Mouse (Mus musculus) kidney, adult 2 months (tissue): Measurements from ENCODE around the gene Hap1. TPM values are rescaled to one million over a fixed set of nuclear protein-coding genes. Genes with fewer than 3 reads are reported as not detected.
"Not testable (repeated sequence)": the region's sequence is repeated elsewhere in the genome, so short reads cannot be mapped to it uniquely, and the experiment has no call there.

Source experiments
- DNase-seq: peaks from one replicate; pipeline ENCODE4 v3.0.0; 2021
- H3K27ac ChIP-seq: fragments of 200-500 bp; 2 replicates; pipeline ENCODE4 v1.5.1; 2012; ENCODE audit warnings: low read depth, low read length, control low read depth, inconsistent platforms; ENCODE audit not compliant: insufficient read depth
- H3K27me3 ChIP-seq: fragments of 200-500 bp; replicated peaks from 2 replicates; pipeline ENCODE4 v1.6.1; 2012; ENCODE audit warnings: mild to moderate bottlenecking, moderate library complexity, low read length, inconsistent platforms; ENCODE audit not compliant: control insufficient read depth, insufficient read depth
- H3K36me3 ChIP-seq: fragments of 200-500 bp; 2 replicates; pipeline ENCODE4 v1.6.1; 2012; ENCODE audit warnings: mild to moderate bottlenecking, moderate library complexity, low read length, inconsistent platforms; ENCODE audit not compliant: control insufficient read depth, insufficient read depth
- H3K4me1 ChIP-seq: fragments of 200-500 bp; 2 replicates; pipeline ENCODE4 v1.6.1; 2011; ENCODE audit warnings: low read length; ENCODE audit not compliant: control insufficient read depth, insufficient read depth
- H3K4me3 ChIP-seq: fragments of 200-500 bp; 2 replicates; pipeline ENCODE4 v1.5.1; 2011; ENCODE audit warnings: mild to moderate bottlenecking, low read depth, low read length, control low read depth; ENCODE audit not compliant: insufficient read depth
- CTCF ChIP-seq: fragments of 200-500 bp; conservative IDR thresholded peaks from 2 replicates; pipeline ENCODE4 v1.5.1; 2011; ENCODE audit warnings: low read depth, mild to moderate bottlenecking, control low read depth, low read length, moderate library complexity, mixed read lengths; ENCODE audit not compliant: insufficient read depth, insufficient read length
- POLR2A ChIP-seq: fragments of 200-500 bp; IDR thresholded peaks from one replicate; pipeline ENCODE4 v1.6.1; 2011; ENCODE audit warnings: low read depth, low read length, control low read depth
- WGBS: fragments of 180-500 bp; shearing (Covaris S2); methylation state at CpG from one replicate; pipeline ENCODE4 v1.1.7; 2018; 5-methylcytosine and 5-hydroxymethylcytosine counted together
- polyA plus RNA-seq: library from polyadenylated mRNA; depleted of rRNA; stranded (reverse); fragments of >200 nt; gene quantifications from 2 replicates; pipeline ENCODE4 v1.2.3, GENCODE M21; 2012; rRNA removed

Gene Hap1
- polyA plus RNA-seq, 1 experiment: 3.6 TPM

DNA sequence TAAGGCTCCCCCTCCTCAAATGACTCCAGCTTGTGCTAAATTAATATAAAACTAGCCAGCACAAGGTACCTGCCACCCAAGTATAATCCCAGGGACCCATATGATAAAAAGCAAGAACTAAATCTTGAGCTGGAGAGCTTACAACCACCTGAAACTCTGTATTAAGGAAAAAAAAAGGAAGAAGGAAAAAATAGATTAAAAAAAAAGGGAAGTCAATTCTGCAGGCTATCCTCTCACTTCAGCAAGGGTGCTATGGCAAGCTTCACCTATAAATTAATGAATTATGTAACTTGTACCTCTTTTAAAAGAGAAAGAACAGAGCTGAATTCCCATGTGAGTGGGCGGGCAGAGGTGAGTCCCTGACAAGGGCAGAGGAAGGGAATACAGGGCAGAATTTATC, 44.3 kb downstream of the Hap1 start:
- 29% methylated on average over 1 of the region's 1 CpGs for WGBS
- no peak for DNase-seq
- Histone ChIP-seq H3K27me3 (no peaks in the 10 kb centered on the region), H3K36me3 (no peaks in the 10 kb centered on the region), H3K4me1 (peaks cover 13% of the 10 kb centered on the region), H3K27ac (no peak overlapping the region; the same call in 1 of the 2 replicates), H3K4me3 (no peak overlapping the region)
- TF ChIP-seq CTCF (no peak), POLR2A (no peak)

DNA sequence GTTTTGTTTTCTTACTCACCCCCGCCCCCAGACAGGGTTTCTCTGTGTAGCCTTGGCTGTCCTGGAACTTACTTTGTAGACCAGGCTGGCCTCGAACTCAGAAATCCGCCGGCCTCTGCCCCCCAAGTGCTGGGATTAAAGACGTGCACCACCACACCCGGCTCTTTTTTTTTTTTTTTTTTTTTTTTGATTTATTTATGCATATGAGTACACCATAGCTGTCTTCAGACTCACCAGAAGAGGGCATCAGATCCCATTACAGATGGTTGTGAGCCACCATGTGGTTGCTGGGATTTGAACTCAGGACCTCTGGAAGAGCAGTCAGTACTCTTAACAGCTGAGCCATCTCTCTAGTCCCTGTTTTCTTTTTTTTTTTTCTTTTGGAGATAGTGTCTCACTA, 47.3 kb downstream of the Hap1 start:
- not testable (repeated sequence) for H3K4me3 ChIP-seq, H3K27me3 ChIP-seq, DNase-seq, H3K27ac ChIP-seq, H3K36me3 ChIP-seq
- 86% methylated on average over 6 of the region's 6 CpGs for WGBS
- peaks cover 11% of the 10 kb centered on the region for H3K4me1 ChIP-seq

DNA sequence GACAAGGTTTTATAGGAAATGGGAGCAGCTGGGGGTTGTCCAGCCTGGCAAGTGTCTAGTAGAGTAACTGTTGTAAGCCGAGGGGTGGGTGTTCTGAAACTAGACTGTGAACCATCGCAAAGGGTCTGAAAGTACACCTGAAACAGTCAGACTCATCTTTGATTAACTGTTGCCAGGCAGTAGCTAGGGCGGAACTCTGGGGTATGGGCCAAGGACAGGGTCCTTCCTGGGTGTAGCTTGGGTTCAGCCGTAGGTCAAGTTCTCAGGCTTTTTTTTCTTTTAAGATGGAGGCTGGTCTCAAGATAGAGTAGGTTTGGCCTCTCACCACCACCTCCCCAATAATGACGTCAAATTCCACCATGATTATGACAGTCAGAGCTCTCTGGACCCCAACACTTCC, 48.0 kb downstream of the Hap1 start:
- DNase-seq: no peak
- Histone ChIP-seq H3K4me3 (no peak overlapping the region), H3K36me3 (no peaks in the 10 kb centered on the region), H3K4me1 (peaks cover 7% of the 10 kb centered on the region; the same call in 1 of the 2 replicates), H3K27ac (no peak overlapping the region), H3K27me3 (no peaks in the 10 kb centered on the region)
- TF ChIP-seq CTCF (no peak), POLR2A (no peak)
- 88% methylated on average over 5 of the region's 5 CpGs for WGBS

DNA sequence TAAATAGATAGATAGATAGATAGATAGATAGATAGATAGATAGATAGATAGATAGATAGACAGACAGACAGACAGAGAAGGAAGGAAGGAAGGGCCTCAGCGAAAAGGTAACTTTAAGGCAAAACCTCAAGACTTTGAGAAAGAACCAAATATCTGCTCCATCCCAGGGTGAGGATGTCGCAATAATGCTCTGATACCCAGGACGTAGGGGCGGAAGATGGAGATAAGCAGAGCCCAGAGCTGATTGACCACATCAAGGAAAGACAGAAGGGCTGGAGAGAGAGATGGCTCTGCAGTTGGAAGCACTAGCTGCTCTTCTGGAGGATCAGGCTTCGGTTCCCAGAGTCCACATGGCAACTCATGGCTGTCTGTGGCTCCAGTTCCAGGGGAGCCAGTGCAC, 54.6 kb downstream of the Hap1 start:
- no peak overlapping the region for H3K27ac ChIP-seq
- no peaks in the 10 kb centered on the region for H3K27me3 ChIP-seq
- no peak overlapping the region for H3K4me3 ChIP-seq
- no peaks in the 10 kb centered on the region for H3K36me3 ChIP-seq
- TF ChIP-seq CTCF (no peak), POLR2A (no peak)
- no peak for DNase-seq
- 86% methylated on average over 5 of the region's 5 CpGs for WGBS
- H3K4me1 ChIP-seq: no peaks in the 10 kb centered on the region

DNA sequence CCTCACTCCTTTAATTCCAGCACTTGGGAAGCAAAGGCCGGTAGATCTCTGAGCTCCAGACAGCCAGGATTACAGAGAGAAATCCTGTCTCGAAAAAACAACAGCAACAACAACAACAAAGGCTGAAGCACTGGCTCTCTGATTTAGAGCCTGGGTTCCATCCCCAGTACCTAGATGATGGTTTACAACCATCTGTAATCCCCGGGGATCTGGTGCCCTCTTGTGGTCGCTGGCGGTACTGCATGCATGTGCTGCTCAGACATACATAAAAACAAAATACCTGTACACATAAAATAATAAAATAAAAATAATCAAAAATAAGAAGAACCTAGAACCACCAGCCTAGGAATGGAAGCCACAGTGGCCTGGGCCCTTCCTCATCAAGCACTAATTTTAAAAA, 55.6 kb downstream of the Hap1 start:
- Histone ChIP-seq H3K27me3 (no peaks in the 10 kb centered on the region), H3K27ac (no peak overlapping the region), H3K36me3 (no peaks in the 10 kb centered on the region), H3K4me3 (no peak overlapping the region), H3K4me1 (no peaks in the 10 kb centered on the region)
- 12% methylated on average over 5 of the region's 5 CpGs for WGBS
- peak; percentile 56 for DNase-seq
- TF ChIP-seq CTCF (peak; percentile 86), POLR2A (no peak)

DNA sequence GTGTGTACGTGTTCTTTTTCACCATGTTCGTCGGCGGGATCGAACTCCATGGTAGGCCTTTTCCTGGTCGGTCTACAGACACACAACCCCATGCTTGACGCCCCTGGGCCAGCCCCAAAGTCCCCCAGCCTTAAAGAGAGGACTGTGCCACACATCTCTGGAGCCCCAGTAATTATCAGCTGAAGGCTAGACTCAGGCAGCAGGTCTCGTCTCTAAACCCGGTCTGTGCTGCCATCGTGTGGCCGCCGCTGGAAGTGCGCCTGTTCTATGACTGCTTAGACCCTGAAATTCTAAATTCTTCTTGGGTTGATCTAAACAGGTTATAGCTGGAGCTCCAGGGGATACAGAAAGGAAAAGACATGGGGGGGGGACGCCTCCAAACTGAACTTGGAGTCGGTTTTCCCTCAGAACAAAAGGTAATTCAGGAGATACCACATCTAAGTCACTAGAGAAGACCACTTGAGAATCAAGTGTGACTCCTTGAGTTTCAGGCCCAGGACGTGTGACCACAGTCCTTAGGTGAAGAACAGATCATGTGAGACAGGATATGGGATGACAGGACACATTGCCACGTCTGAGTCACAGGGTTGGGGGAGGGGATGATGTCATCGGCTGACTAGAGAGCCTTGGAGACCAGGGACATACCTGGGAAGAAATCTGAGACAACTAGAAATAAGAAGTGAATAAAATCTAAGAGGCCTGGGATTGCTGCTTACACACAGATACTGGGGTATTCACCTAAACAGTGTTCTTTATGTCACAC, 57.5 kb downstream of the Hap1 start:
- DNase-seq: peak; percentile 79
- TF ChIP-seq CTCF: peak; percentile 89
- no peak for TF ChIP-seq POLR2A
- H3K27ac ChIP-seq: no peak overlapping the region
- no peaks in the 10 kb centered on the region for H3K36me3 ChIP-seq
- no peaks in the 10 kb centered on the region for H3K27me3 ChIP-seq
- H3K4me3 ChIP-seq: no peak overlapping the region
- no peaks in the 10 kb centered on the region for H3K4me1 ChIP-seq
- 19% methylated on average over 18 of the region's 18 CpGs for WGBS

DNA sequence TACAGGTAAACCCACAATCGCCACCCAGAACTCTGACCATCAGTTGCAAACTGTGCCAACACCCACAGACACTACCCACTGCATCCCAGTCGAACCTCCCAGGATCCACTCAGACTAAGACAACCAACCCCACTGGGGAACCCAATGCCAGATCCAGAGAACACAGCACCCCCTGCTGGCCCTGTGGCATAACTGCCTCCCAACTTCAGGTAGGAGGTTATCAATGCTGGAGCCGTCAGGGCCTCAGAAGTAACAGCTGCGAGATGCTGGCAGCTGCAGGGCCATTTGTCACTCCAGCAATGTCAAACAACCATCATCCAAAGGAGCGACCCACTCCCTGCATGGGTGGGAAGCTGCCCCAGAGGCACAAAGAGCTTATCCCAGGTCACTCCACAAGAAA, 58.1 kb downstream of the Hap1 start:
- Histone ChIP-seq H3K36me3 (no peaks in the 10 kb centered on the region), H3K27me3 (no peaks in the 10 kb centered on the region), H3K4me1 (no peaks in the 10 kb centered on the region), H3K4me3 (no peak overlapping the region), H3K27ac (no peak overlapping the region)
- peak; percentile 55 for TF ChIP-seq CTCF
- TF ChIP-seq POLR2A: no peak
- WGBS: 34% methylated on average over 5 of the region's 5 CpGs
- no peak for DNase-seq

Other genes starting within 250 kb of the Hap1 start
- gene Krt13, start 234.6 kb downstream of the Hap1 start, polyA plus RNA-seq: not detected in 2 replicates
- 3.1 and 3.9 TPM in 2 replicates for gene Krt15, start 220.2 kb downstream of the Hap1 start, polyA plus RNA-seq
- 13.0 and 20.1 TPM in 2 replicates for gene Krt19, start 207.5 kb downstream of the Hap1 start, polyA plus RNA-seq
- gene Krt9, start 162.9 kb downstream of the Hap1 start, polyA plus RNA-seq: not detected in 2 replicates
- 1.3 and 1.4 TPM in 2 replicates for gene Krt14, start 148.6 kb downstream of the Hap1 start, polyA plus RNA-seq
- gene Krt16, start 107.2 kb downstream of the Hap1 start, polyA plus RNA-seq: not detected in 2 replicates
- gene Krt17, start 95.1 kb downstream of the Hap1 start, polyA plus RNA-seq: 0.08 TPM in 1 of 2 replicates, not detected in the other
- not detected in 2 replicates for gene Krt42, start 86.3 kb downstream of the Hap1 start, polyA plus RNA-seq
- gene Eif1, start 36.2 kb downstream of the Hap1 start, polyA plus RNA-seq: 116 and 173 TPM in 2 replicates
- not detected in 2 replicates for gene Gast, start 21.7 kb downstream of the Hap1 start, polyA plus RNA-seq
- gene Jup, start 41.6 kb upstream of the Hap1 start, polyA plus RNA-seq: 220 and 229 TPM in 2 replicates
- gene P3h4, start 58.7 kb upstream of the Hap1 start, polyA plus RNA-seq: 11.9 and 13.9 TPM in 2 replicates
- gene Fkbp10, start 59.6 kb upstream of the Hap1 start, polyA plus RNA-seq: 12.5 and 15.9 TPM in 2 replicates
- 29.3 and 32.0 TPM in 2 replicates for gene Nt5c3b, start 85.7 kb upstream of the Hap1 start, polyA plus RNA-seq
- gene Klhl10, start 85.8 kb upstream of the Hap1 start, polyA plus RNA-seq: 0.13 and 0.34 TPM in 2 replicates
- 2.3 and 3.3 TPM in 2 replicates for gene Klhl11, start 116.6 kb upstream of the Hap1 start, polyA plus RNA-seq
- gene Acly, start 171.9 kb upstream of the Hap1 start, polyA plus RNA-seq: 181 and 191 TPM in 2 replicates
- gene Ttc25, start 189.5 kb upstream of the Hap1 start, polyA plus RNA-seq: 0.84 and 1.4 TPM in 2 replicates
- 10.5 and 13.5 TPM in 2 replicates for gene Cnp, start 218.8 kb upstream of the Hap1 start, polyA plus RNA-seq